Mouse (Mus musculus) ES-E14 (cell line): Measurements from ENCODE around the gene Ace3.

Experiments used
- CHD2 ChIP-seq: IDR thresholded peaks from 2 replicates; pipeline ENCODE4 v1.6.1; 2014; ENCODE audit warnings: mild to moderate bottlenecking, low read depth, low read length, inconsistent platforms
- HCFC1 ChIP-seq: IDR thresholded peaks from 2 replicates; pipeline ENCODE4 v1.6.1; 2012; ENCODE audit warnings: low read length, inconsistent platforms, borderline replicate concordance; ENCODE audit not compliant: insufficient read depth
- MAFK ChIP-seq: IDR thresholded peaks from 2 replicates; pipeline ENCODE4 v1.6.1; 2014; ENCODE audit warnings: mild to moderate bottlenecking, low read depth, low read length, inconsistent platforms; ENCODE audit not compliant: insufficient read depth
- ZC3H11A ChIP-seq: IDR thresholded peaks from 2 replicates; pipeline ENCODE4 v1.6.1; 2012; ENCODE audit warnings: low read depth, mild to moderate bottlenecking, inconsistent platforms, low read length, borderline replicate concordance

DNA sequence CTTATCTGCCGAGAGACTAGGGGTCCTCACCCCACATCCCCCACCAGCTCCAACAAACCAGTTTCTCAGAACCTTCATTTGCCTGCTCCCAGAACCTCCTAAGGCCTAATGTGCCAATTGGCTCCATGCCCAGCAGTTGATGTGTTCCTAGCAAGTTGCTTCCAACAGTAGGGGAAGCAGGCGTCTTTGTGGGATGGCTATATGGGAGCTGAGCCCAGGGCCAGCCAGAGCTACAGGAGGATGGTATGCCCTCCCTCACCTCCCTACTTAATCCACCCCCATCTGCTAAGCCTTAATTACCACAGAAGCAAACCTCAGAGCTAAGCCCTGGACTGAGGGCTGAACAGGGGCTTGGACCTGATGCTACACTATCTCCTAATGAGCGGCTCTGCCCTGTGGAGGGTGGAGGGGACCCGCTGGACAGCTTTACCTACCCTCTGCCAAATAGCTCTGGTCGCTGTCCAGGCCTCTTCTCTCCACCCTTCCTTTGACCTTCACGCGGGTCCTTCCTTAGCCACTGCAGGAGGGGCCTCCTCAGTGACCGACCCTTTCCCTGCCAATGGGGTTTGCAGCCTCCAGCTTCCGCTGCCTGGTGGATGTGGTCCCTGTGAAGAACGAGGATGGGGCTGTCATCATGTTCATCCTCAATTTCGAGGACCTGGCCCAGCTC, 19.2 kb downstream of the Ace3 start:
- TF ChIP-seq CHD2 = no peak
- TF ChIP-seq ZC3H11A = no peak
- TF ChIP-seq HCFC1 = no peak
- TF ChIP-seq MAFK = no peak
